Mouse (Mus musculus) lung, postnatal 14 days (tissue): ENCODE results near the gene Hsp90aa1.
"Not testable (repeated sequence)": the region's sequence is repeated elsewhere in the genome, so short reads cannot be mapped to it uniquely, and the experiment has no call there.

Experiments
- DNase-seq: peaks from one replicate; pipeline ENCODE4 v3.0.0; 2021

The Hsp90aa1 gene

DNA sequence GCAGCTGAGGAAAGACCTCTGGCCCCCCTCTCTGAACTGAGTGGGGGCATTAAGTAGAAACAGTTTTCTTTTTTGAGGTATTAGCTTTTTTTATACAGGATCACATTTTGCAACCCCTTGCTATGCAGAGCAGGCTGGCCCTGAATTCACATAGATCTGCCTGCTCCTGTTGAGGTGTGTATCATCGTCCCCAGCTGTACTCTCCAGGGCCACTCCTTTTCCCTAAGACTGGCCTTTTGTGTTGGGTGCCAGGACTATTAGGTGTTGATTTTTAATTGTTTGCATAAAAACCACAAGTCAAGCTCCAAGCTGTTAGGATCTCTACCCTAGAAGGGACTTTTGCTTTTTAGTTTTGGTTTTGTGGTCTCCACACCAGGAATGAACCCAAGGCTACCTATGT is 4.4 kb downstream of the Hsp90aa1 start:
- DNase-seq, result no peak

DNA sequence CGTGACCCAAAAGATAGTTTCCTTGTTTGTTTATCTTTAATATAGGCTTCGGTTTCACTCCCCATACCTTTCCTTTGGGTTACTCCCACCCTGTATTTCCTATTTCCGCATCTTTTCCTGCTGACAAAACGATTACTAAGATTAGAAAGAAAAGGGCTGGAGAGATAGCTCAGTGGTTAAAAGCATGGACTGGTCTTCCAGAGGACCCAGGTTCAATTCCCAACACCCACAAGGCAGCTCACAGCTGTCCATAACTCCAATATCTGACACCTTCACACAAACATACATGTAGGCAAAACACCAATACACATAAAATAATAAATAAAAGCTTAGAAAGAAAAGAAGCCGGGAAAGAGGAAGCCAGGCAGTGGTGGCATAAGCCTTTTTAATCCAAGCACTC is 5.1 kb downstream of the Hsp90aa1 start:
- DNase-seq, result no peak

DNA sequence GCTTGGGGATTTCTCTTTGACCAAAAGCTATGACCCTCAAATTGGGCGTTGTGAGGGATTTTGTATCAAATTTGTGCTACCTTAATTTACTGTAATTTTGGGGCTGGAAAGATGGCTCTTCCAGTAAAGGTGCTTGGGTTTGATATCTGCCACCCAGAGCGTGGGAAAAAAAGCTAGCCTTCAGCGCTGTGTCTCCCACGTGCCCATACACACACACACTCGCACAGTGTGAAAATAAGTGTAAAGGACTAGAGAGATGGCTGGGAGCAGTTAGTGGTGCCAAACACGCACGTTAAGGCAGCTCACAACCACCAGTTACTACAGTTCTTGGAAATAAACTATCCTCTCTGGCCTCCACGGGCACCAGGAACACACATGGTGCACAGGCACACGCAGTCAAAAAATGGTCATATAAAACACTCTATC is 5.5 kb downstream of the Hsp90aa1 start:
- DNase-seq, result no peak

GRCm38 (mm10) chr12:110696173-110696974 is 6.2 kb downstream of the Hsp90aa1 start:
- DNase-seq, result peak; percentile 99

DNA sequence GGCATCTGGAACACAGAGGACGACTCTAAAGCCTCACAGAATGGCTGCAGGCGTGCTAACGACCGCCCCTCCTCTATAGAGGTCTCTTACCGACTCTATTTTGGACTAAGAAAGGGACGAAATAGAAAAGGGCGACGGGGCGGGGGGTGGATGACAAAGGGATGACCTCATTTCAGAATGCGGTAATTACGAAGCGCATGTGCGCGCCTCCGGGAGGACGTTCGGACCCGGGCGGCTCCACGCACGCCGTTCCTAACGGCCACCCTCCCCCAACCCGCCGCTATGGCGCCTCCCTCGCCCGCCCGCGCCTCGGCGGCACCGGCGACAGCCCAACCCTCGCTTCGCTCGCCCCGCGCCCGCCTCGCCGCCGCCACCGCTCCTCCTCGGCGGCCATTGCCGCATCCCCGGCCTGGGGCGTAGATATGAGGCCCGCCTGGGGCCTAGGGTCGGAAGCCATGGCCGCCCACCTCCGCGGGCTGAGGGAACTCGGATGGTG is 6.8 kb downstream of the Hsp90aa1 start:
- peak; percentile 54 for DNase-seq

GRCm38 (mm10) chr12:110693378-110693777 is 9.2 kb downstream of the Hsp90aa1 start:
- not testable (repeated sequence) for DNase-seq

- no peak for DNase-seq
These were observed 12.4 kb downstream of the Hsp90aa1 start for GRCm38 (mm10) chr12:110689919-110690643.

- DNase-seq, result not testable (repeated sequence)
These were observed 13.6 kb downstream of the Hsp90aa1 start for GRCm38 (mm10) chr12:110688921-110689320.

DNA sequence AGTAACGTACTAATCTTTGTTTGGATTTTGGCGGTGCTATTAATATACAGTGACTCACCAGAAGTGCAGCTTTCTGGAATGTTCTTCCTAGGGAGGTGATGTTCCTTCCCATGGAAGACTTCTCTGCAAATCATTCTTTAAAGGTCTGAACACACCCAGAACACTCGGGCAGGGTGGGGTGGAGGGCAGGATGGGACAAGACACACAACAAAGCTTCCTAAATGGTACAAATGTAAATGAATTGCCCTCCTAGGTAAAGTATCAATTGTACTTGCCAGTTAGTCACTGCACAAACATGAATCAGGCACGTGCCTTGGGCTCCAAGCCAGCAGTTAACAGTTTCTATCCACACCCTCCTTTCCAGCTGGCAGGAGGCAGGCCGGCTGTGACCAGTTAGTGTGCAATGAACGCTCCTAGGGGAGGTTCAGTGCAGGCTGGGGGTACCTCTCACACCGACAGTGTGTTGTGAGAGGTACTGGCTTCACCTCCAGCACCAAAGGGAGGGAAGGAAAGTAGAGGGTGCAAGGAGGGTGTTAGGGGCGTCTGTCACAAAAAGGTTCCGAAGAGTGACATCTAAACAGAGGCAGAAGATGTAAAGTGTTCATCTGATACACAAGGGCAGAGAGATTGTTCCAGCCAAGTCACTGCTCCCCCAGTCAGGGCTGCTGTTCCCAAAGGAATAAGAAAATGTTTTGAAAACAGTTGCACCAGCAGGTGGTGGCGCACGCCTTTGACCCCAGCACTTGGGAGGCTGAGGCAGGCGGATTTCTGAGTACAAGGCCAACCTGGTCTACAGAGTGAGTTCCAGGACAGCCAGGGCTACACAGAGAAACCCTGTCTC is 14.4 kb downstream of the Hsp90aa1 start:
- DNase-seq, result peak; percentile 78

- no peak for DNase-seq
These were observed 18.9 kb downstream of the Hsp90aa1 start for GRCm38 (mm10) chr12:110683580-110683979.

GRCm38 (mm10) chr12:110682561-110683299 is 19.8 kb downstream of the Hsp90aa1 start, which contains the start of gene 1700001K19Rik:
Gene 1700001K19Rik (minus strand): TSS chr12:110682619.
- no peak for DNase-seq

GRCm38 (mm10) chr12:110681878-110682277 is 20.6 kb downstream of the Hsp90aa1 start:
- no peak for DNase-seq

- peak; percentile 46 for DNase-seq
These were observed 21.3 kb downstream of the Hsp90aa1 start for GRCm38 (mm10) chr12:110681191-110681590.

- peak; percentile 19 for DNase-seq
These were observed 28.3 kb downstream of the Hsp90aa1 start for GRCm38 (mm10) chr12:110674243-110674642.

GRCm38 (mm10) chr12:110667466-110668077 is 35.0 kb downstream of the Hsp90aa1 start:
- no peak for DNase-seq

GRCm38 (mm10) chr12:110661746-110662145 is 40.8 kb downstream of the Hsp90aa1 start:
- DNase-seq, result no peak

GRCm38 (mm10) chr12:110651464-110651863 is 51.1 kb downstream of the Hsp90aa1 start:
- no peak for DNase-seq

DNA sequence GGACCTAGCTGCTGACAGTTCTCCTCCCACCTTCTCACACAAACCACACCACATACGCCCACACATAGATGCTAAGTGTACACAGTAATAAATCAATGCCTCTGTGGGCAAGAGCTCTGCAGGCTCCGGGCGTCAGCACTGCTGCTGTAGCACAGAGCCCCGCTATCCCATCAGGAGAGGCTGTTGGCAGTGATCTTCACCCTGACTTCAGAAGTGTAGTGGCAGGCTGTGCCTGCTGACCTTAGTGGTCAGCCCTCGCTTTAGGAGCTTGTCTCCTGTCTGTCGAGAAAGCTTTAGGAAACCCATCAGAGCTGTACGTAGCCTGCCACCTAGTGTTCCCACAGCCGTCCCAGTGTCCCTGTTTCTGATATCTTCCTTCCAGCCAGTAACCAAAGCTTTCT is 52.3 kb downstream of the Hsp90aa1 start:
- DNase-seq, result no peak
